Mouse (Mus musculus): Measurements from ENCODE around the gene Ssbp3. TPM values are rescaled to one million over a fixed set of nuclear protein-coding genes. Genes with fewer than 3 reads are reported as not detected.

The Ssbp3 gene
- polyA plus RNA-seq, 1 experiment = not detected

GRCm38 (mm10) chr4:106970786-106971185, 60.3 kb downstream of the Ssbp3 start:
- TF ChIP-seq POLR2A (IDR thresholded peaks at IDR 0.05; ENCODE audit: insufficient read depth, low read depth, low read length) = no peak
- TF ChIP-seq CTCF (IDR thresholded peaks at IDR 0.05; ENCODE audit: insufficient read depth, low read depth, low read length) = no peak
- Histone ChIP-seq H3K4me1 (ENCODE audit: control insufficient read depth, insufficient read depth, low read length) (peaks cover 8% of the 10 kb centered on the region; the same call in 1 of the 2 replicates), H3K4me3 (ENCODE audit: insufficient read depth, low read depth, low read length) (no peak overlapping the region), H3K27ac (ENCODE audit: insufficient read depth, low read depth, low read length) (no peak overlapping the region)
- WGBS = 90% methylated on average over 7 of the region's 7 CpGs

GRCm38 (mm10) chr4:106972061-106972460, 61.6 kb downstream of the Ssbp3 start:
- TF ChIP-seq CTCF (IDR thresholded peaks at IDR 0.05; ENCODE audit: insufficient read depth, low read depth, low read length) (no peak), POLR2A (IDR thresholded peaks at IDR 0.05; ENCODE audit: insufficient read depth, low read depth, low read length) (no peak)
- H3K27ac ChIP-seq (ENCODE audit: insufficient read depth, low read depth, low read length) = no peak overlapping the region
- peaks cover 17% of the 10 kb centered on the region for H3K4me1 ChIP-seq (ENCODE audit: control insufficient read depth, insufficient read depth, low read length)
- no peak overlapping the region for H3K4me3 ChIP-seq (ENCODE audit: insufficient read depth, low read depth, low read length)
- 91% methylated on average over 4 of the region's 4 CpGs for WGBS

- Histone ChIP-seq H3K4me1 (ENCODE audit: control insufficient read depth, insufficient read depth, low read length) (peaks cover 21% of the 10 kb centered on the region), H3K27ac (ENCODE audit: insufficient read depth, low read depth, low read length) (no peak overlapping the region), H3K4me3 (ENCODE audit: insufficient read depth, low read depth, low read length) (no peak overlapping the region)
- 93% methylated on average over 15 of the region's 15 CpGs for WGBS
- TF ChIP-seq POLR2A (IDR thresholded peaks at IDR 0.05; ENCODE audit: insufficient read depth, low read depth, low read length) (no peak), CTCF (IDR thresholded peaks at IDR 0.05; ENCODE audit: insufficient read depth, low read depth, low read length) (no peak)
Measured at GRCm38 (mm10) chr4:106972461-106973384, 62.2 kb downstream of the Ssbp3 start.

- no peak overlapping the region for H3K27ac ChIP-seq (ENCODE audit: insufficient read depth, low read depth, low read length)
- 92% methylated on average over 6 of the region's 6 CpGs for whole genome bisulfite sequencing
- no peak overlapping the region for H3K4me3 ChIP-seq (ENCODE audit: insufficient read depth, low read depth, low read length)
- TF ChIP-seq POLR2A (IDR thresholded peaks at IDR 0.05; ENCODE audit: insufficient read depth, low read depth, low read length) (no peak), CTCF (IDR thresholded peaks at IDR 0.05; ENCODE audit: insufficient read depth, low read depth, low read length) (no peak)
- H3K4me1 ChIP-seq (ENCODE audit: control insufficient read depth, insufficient read depth, low read length) = peaks cover 30% of the 10 kb centered on the region
Measured at GRCm38 (mm10) chr4:106975324-106975723, 64.8 kb downstream of the Ssbp3 start.

- no peak overlapping the region for H3K27ac ChIP-seq (ENCODE audit: insufficient read depth, low read depth, low read length)
- WGBS = 77% methylated on average over 4 of the region's 4 CpGs
- peaks cover 30% of the 10 kb centered on the region for H3K4me1 ChIP-seq (ENCODE audit: control insufficient read depth, insufficient read depth, low read length)
- H3K4me3 ChIP-seq (ENCODE audit: insufficient read depth, low read depth, low read length) = no peak overlapping the region
- TF ChIP-seq CTCF (IDR thresholded peaks at IDR 0.05; ENCODE audit: insufficient read depth, low read depth, low read length) = no peak
- no peak for TF ChIP-seq POLR2A (IDR thresholded peaks at IDR 0.05; ENCODE audit: insufficient read depth, low read depth, low read length)
Measured at GRCm38 (mm10) chr4:106975890-106976289, 65.4 kb downstream of the Ssbp3 start.

GRCm38 (mm10) chr4:106976576-106976975, 66.1 kb downstream of the Ssbp3 start:
- Histone ChIP-seq H3K4me3 (ENCODE audit: insufficient read depth, low read depth, low read length) (no peak overlapping the region), H3K27ac (ENCODE audit: insufficient read depth, low read depth, low read length) (no peak overlapping the region), H3K4me1 (ENCODE audit: control insufficient read depth, insufficient read depth, low read length) (peaks cover 30% of the 10 kb centered on the region)
- 90% methylated on average over 2 of the region's 2 CpGs for WGBS
- TF ChIP-seq POLR2A (IDR thresholded peaks at IDR 0.05; ENCODE audit: insufficient read depth, low read depth, low read length) (no peak), CTCF (IDR thresholded peaks at IDR 0.05; ENCODE audit: insufficient read depth, low read depth, low read length) (no peak)

- H3K27ac ChIP-seq (ENCODE audit: insufficient read depth, low read depth, low read length) = no peak overlapping the region
- WGBS = 50% methylated on average over 6 of the region's 6 CpGs
Measured at GRCm38 (mm10) chr4:106977218-106977651, 66.7 kb downstream of the Ssbp3 start.

GRCm38 (mm10) chr4:106978376-106978775, 67.9 kb downstream of the Ssbp3 start:
- no peak overlapping the region for H3K4me3 ChIP-seq (ENCODE audit: insufficient read depth, low read depth, low read length)
- no peak overlapping the region for H3K27ac ChIP-seq (ENCODE audit: insufficient read depth, low read depth, low read length)
- WGBS = 22% methylated on average over 8 of the region's 8 CpGs
- no peak for TF ChIP-seq CTCF (IDR thresholded peaks at IDR 0.05; ENCODE audit: insufficient read depth, low read depth, low read length)
- no peak for TF ChIP-seq POLR2A (IDR thresholded peaks at IDR 0.05; ENCODE audit: insufficient read depth, low read depth, low read length)
- H3K4me1 ChIP-seq (ENCODE audit: control insufficient read depth, insufficient read depth, low read length) = peaks cover 24% of the 10 kb centered on the region

More at GRCm38 (mm10) chr4:106977218-106977651, 66.7 kb downstream of the Ssbp3 start:
- Histone ChIP-seq H3K4me3 (ENCODE audit: insufficient read depth, low read depth, low read length) (no peak overlapping the region), H3K4me1 (ENCODE audit: control insufficient read depth, insufficient read depth, low read length) (peaks cover 30% of the 10 kb centered on the region)
- TF ChIP-seq CTCF (IDR thresholded peaks at IDR 0.05; ENCODE audit: insufficient read depth, low read depth, low read length) (no peak), POLR2A (IDR thresholded peaks at IDR 0.05; ENCODE audit: insufficient read depth, low read depth, low read length) (no peak)

GRCm38 (mm10) chr4:106980669-106981068, 70.2 kb downstream of the Ssbp3 start:
- peaks cover 28% of the 10 kb centered on the region for H3K4me1 ChIP-seq (ENCODE audit: control insufficient read depth, insufficient read depth, low read length)
- 82% methylated on average over 7 of the region's 7 CpGs for WGBS

More at GRCm38 (mm10) chr4:106980669-106981068, 70.2 kb downstream of the Ssbp3 start:
- no peak for TF ChIP-seq CTCF (IDR thresholded peaks at IDR 0.05; ENCODE audit: insufficient read depth, low read depth, low read length)
- no peak for TF ChIP-seq POLR2A (IDR thresholded peaks at IDR 0.05; ENCODE audit: insufficient read depth, low read depth, low read length)
- Histone ChIP-seq H3K4me3 (ENCODE audit: insufficient read depth, low read depth, low read length) (no peak overlapping the region), H3K27ac (ENCODE audit: insufficient read depth, low read depth, low read length) (no peak overlapping the region)
